Mouse (Mus musculus) midbrain, postnatal 0 days (tissue): ENCODE data around the gene Ect2l. TPM values are rescaled to one million over a fixed set of nuclear protein-coding genes. Genes with fewer than 3 reads are reported as not detected.

Experiments
- ATAC-seq: fragments of 200-750 bp; cut with Nextera tagmentation; 2 replicates; pipeline ENCODE4 v1.8.0; 2017; ENCODE audit warnings: moderate number of reproducible peaks, mild to moderate bottlenecking, moderate TSS enrichment, moderate library complexity; ENCODE audit not compliant: low FRiP score
- DNase-seq: peaks from one replicate; pipeline ENCODE4 v3.0.0-alpha.2; 2015; ENCODE audit warnings: low spot score
- H3K27ac ChIP-seq: fragments of 300-500 bp; sonication (generic); 2 replicates; pipeline ENCODE4 v1.5.1; 2014; ENCODE audit warnings: low read depth, mild to moderate bottlenecking, low read length, mixed read lengths
- H3K27me3 ChIP-seq: fragments of 300-500 bp; sonication (generic); 2 replicates; pipeline ENCODE4 v1.6.1; 2014; ENCODE audit warnings: low read length, control low read depth, mixed read lengths; ENCODE audit not compliant: insufficient read depth
- H3K36me3 ChIP-seq: fragments of 300-500 bp; sonication (generic); 2 replicates; pipeline ENCODE4 v1.6.1; 2014; ENCODE audit warnings: low read length, control low read depth, mixed read lengths; ENCODE audit not compliant: insufficient read depth
- H3K4me1 ChIP-seq: fragments of 300-500 bp; sonication (generic); 2 replicates; pipeline ENCODE4 v1.6.1; 2014; ENCODE audit warnings: mild to moderate bottlenecking, control low read depth, antibody characterized with exemption, low read length, mixed read lengths; ENCODE audit not compliant: insufficient read depth
- H3K4me2 ChIP-seq: fragments of 300-500 bp; sonication (generic); 2 replicates; pipeline ENCODE4 v1.6.1; 2014; ENCODE audit warnings: low read depth, mild to moderate bottlenecking, low read length, mixed read lengths; ENCODE audit not compliant: poor library complexity, severe bottlenecking
- H3K4me3 ChIP-seq: fragments of 300-500 bp; sonication (generic); 2 replicates; pipeline ENCODE4 v1.5.1; 2014; ENCODE audit warnings: low read depth, mild to moderate bottlenecking, low read length, moderate library complexity
- H3K9ac ChIP-seq: fragments of 300-500 bp; sonication (generic); replicated peaks from 2 replicates; pipeline ENCODE4 v1.6.1; 2014; ENCODE audit warnings: mild to moderate bottlenecking, low read length, moderate library complexity, mixed read lengths; ENCODE audit not compliant: poor library complexity, severe bottlenecking
- H3K9me3 ChIP-seq: fragments of 300-500 bp; sonication (generic); 2 replicates; pipeline ENCODE4 v1.6.1; 2016; ENCODE audit warnings: low read length, control low read depth
- CTCF ChIP-seq: IDR thresholded peaks from 2 replicates; pipeline ENCODE4 v1.5.1; 2016; ENCODE audit warnings: antibody characterized with exemption, mild to moderate bottlenecking
- WGBS: fragments of 180-500 bp; shearing (Covaris S2); extraction: QIAGEN DNeasy Blood & Tissue Kit; methylation state at CpG from one replicate; pipeline ENCODE4 v1.1.7; 2014; 5-methylcytosine and 5-hydroxymethylcytosine counted together
- polyA plus RNA-seq: library from polyadenylated mRNA; unstranded; fragments of >200 nt; fragmentation: Nextera tagmentation; extraction: Ambion mirVana; gene quantifications from 2 replicates; pipeline ENCODE4 v1.2.1, GENCODE M21; 2015
- total RNA-seq: library from RNA; depleted of rRNA; stranded (reverse); fragments of >200 nt; gene quantifications from 2 replicates; pipeline ENCODE4 v1.2.3, GENCODE M21; 2014; rRNA removed

Gene Ect2l
- total and polyA plus RNA-seq, 2 experiments from 2014 or later = 0.11 to 0.64 TPM

- no peak for ATAC-seq
- Histone ChIP-seq H3K9me3 (no peaks in the 10 kb centered on the region), H3K9ac (no peak overlapping the region), H3K4me3 (no peak overlapping the region), H3K36me3 (peaks cover 4% of the 10 kb centered on the region), H3K4me2 (no peak overlapping the region), H3K27me3 (no peaks in the 10 kb centered on the region), H3K27ac (no peak overlapping the region), H3K4me1 (no peaks in the 10 kb centered on the region)
- DNase-seq = no peak
- TF ChIP-seq CTCF = no peak
Measured at GRCm38 (mm10) chr10:18090691-18091090, 120.0 kb downstream of the Ect2l start.

GRCm38 (mm10) chr10:18082772-18083171, 127.9 kb downstream of the Ect2l start:
- no peak for DNase-seq
- H3K4me1 ChIP-seq = no peaks in the 10 kb centered on the region
- H3K27me3 ChIP-seq = no peaks in the 10 kb centered on the region
- no peak overlapping the region for H3K4me3 ChIP-seq
- no peak for TF ChIP-seq CTCF
- 92% methylated on average over 6 of the region's 6 CpGs for WGBS
- no peak overlapping the region for H3K9ac ChIP-seq
- ATAC-seq = no peak
- no peak overlapping the region for H3K27ac ChIP-seq
- no peaks in the 10 kb centered on the region for H3K9me3 ChIP-seq
- H3K36me3 ChIP-seq = no peaks in the 10 kb centered on the region
- no peak overlapping the region for H3K4me2 ChIP-seq

- Histone ChIP-seq H3K36me3 (no peaks in the 10 kb centered on the region), H3K27me3 (no peaks in the 10 kb centered on the region), H3K27ac (no peak overlapping the region), H3K4me3 (no peak overlapping the region), H3K9me3 (no peaks in the 10 kb centered on the region), H3K4me2 (no peak overlapping the region), H3K9ac (no peak overlapping the region), H3K4me1 (no peaks in the 10 kb centered on the region)
- TF ChIP-seq CTCF = no peak
- 76% methylated on average over 1 of the region's 1 CpGs for WGBS
- no peak for ATAC-seq
- DNase-seq = no peak
Measured at GRCm38 (mm10) chr10:18081536-18081935, 129.2 kb downstream of the Ect2l start.

Other genes starting within 250 kb of the Ect2l start
- 9.7 and 19.2 TPM in 2 replicates for gene Abracl, start 187.6 kb downstream of the Ect2l start, total RNA-seq
- 36.8 and 42.0 TPM in 2 replicates for gene Abracl, start 187.6 kb downstream of the Ect2l start, polyA plus RNA-seq
- 72.0 and 75.5 TPM in 2 replicates for gene Reps1, start 155.0 kb downstream of the Ect2l start, total RNA-seq
- 16.0 and 22.5 TPM in 2 replicates for gene Reps1, start 155.0 kb downstream of the Ect2l start, polyA plus RNA-seq
- 7.4 and 8.0 TPM in 2 replicates for gene Ccdc28a, start 24.1 kb upstream of the Ect2l start, total RNA-seq
- 5.9 and 9.3 TPM in 2 replicates for gene Ccdc28a, start 24.1 kb upstream of the Ect2l start, polyA plus RNA-seq
- gene Nhsl1, start 108.1 kb upstream of the Ect2l start, total RNA-seq = 16.0 and 18.0 TPM in 2 replicates
- gene Nhsl1, start 108.1 kb upstream of the Ect2l start, polyA plus RNA-seq = 6.7 and 7.2 TPM in 2 replicates